Mouse (Mus musculus) lung, postnatal 0 days (tissue): ENCODE data around the gene Fam20b. TPM values are rescaled to one million over a fixed set of nuclear protein-coding genes. Genes with fewer than 3 reads are reported as not detected.

Experiments
- ATAC-seq: fragments of 200-750 bp; cut with Nextera tagmentation; 2 replicates; pipeline ENCODE4 v1.8.0; 2017; ENCODE audit warnings: moderate library complexity
- DNase-seq: peaks from one replicate; pipeline ENCODE4 v3.0.0-alpha.2; 2016; ENCODE audit warnings: low spot score
- H3K27ac ChIP-seq: fragments of 300-500 bp; sonication (generic); 2 replicates; pipeline ENCODE4 v1.5.1; 2014; ENCODE audit warnings: antibody characterized with exemption, mild to moderate bottlenecking, low read length, mixed read lengths
- H3K27me3 ChIP-seq: fragments of 300-500 bp; sonication (generic); replicated peaks from 2 replicates; pipeline ENCODE4 v1.6.1; 2014; ENCODE audit warnings: low read length, mixed read lengths; ENCODE audit not compliant: insufficient read depth
- H3K36me3 ChIP-seq: fragments of 300-500 bp; sonication (generic); 2 replicates; pipeline ENCODE4 v1.6.1; 2014; ENCODE audit warnings: low read length, mixed read lengths; ENCODE audit not compliant: insufficient read depth
- H3K4me1 ChIP-seq: fragments of 300-500 bp; sonication (generic); 2 replicates; pipeline ENCODE4 v1.6.1; 2014; ENCODE audit warnings: antibody characterized with exemption, low read depth, low read length, mixed read lengths; ENCODE audit not compliant: insufficient read depth
- H3K4me2 ChIP-seq: fragments of 300-500 bp; sonication (generic); replicated peaks from 2 replicates; pipeline ENCODE4 v1.6.1; 2014; ENCODE audit warnings: low read depth, mild to moderate bottlenecking, low read length, moderate library complexity, mixed read lengths
- H3K4me3 ChIP-seq: fragments of 300-500 bp; sonication (generic); 2 replicates; pipeline ENCODE4 v1.5.1; 2014; ENCODE audit warnings: low read depth, low read length
- H3K9ac ChIP-seq: fragments of 300-500 bp; sonication (generic); replicated peaks from 2 replicates; pipeline ENCODE4 v1.6.1; 2014; ENCODE audit warnings: low read depth, mild to moderate bottlenecking
- H3K9me3 ChIP-seq: fragments of 300-500 bp; sonication (generic); 2 replicates; pipeline ENCODE4 v1.6.1; 2016; ENCODE audit warnings: low read length, mixed read lengths
- CTCF ChIP-seq: IDR thresholded peaks from 2 replicates; pipeline ENCODE4 v1.5.1; 2016; ENCODE audit warnings: antibody characterized with exemption, mild to moderate bottlenecking
- EP300 ChIP-seq: IDR thresholded peaks from 2 replicates; pipeline ENCODE4 v1.6.1; 2016; ENCODE audit warnings: antibody characterized with exemption, mild to moderate bottlenecking, control low read depth
- WGBS: fragments of 180-500 bp; shearing (Covaris S2); extraction: QIAGEN DNeasy Blood & Tissue Kit; methylation state at CpG from one replicate; pipeline ENCODE4 v1.1.7; 2014; 5-methylcytosine and 5-hydroxymethylcytosine counted together
- polyA plus RNA-seq: library from polyadenylated mRNA; unstranded; fragments of >200 nt; fragmentation: Nextera tagmentation; extraction: Ambion mirVana; gene quantifications from 2 replicates; pipeline ENCODE4 v1.2.1, GENCODE M21; 2015

Gene Fam20b
- polyA plus RNA-seq, 1 experiment from 2014 or later, result 15.3 TPM

- WGBS, result 74% methylated on average over 5 of the region's 5 CpGs
- Histone ChIP-seq H3K27me3 (no peaks in the 10 kb centered on the region), H3K36me3 (no peaks in the 10 kb centered on the region), H3K4me3 (no peak overlapping the region), H3K4me1 (no peaks in the 10 kb centered on the region), H3K27ac (no peak overlapping the region), H3K9me3 (no peaks in the 10 kb centered on the region), H3K9ac (no peak overlapping the region), H3K4me2 (no peak overlapping the region)
- ATAC-seq (no peak), DNase-seq (peak; percentile 27)
- TF ChIP-seq CTCF (no peak), EP300 (no peak)
Measured at GRCm38 (mm10) chr1:156732996-156733395, 14.1 kb upstream of the Fam20b start.

GRCm38 (mm10) chr1:156730802-156731201 lies 11.9 kb upstream of the Fam20b start:
- H3K27ac ChIP-seq, result no peak overlapping the region
- TF ChIP-seq EP300 (no peak), CTCF (peak; percentile 53)
- H3K4me2 ChIP-seq, result no peak overlapping the region
- no peak overlapping the region for H3K4me3 ChIP-seq
- no peaks in the 10 kb centered on the region for H3K4me1 ChIP-seq
- no peak for ATAC-seq
- WGBS, result 66% methylated on average over 9 of the region's 9 CpGs
- H3K9me3 ChIP-seq, result no peaks in the 10 kb centered on the region
- no peak overlapping the region for H3K9ac ChIP-seq
- H3K27me3 ChIP-seq, result no peaks in the 10 kb centered on the region
- DNase-seq, result no peak
- H3K36me3 ChIP-seq, result no peaks in the 10 kb centered on the region

- no peaks in the 10 kb centered on the region for H3K27me3 ChIP-seq
- H3K9ac ChIP-seq, result no peak overlapping the region
- H3K36me3 ChIP-seq, result no peaks in the 10 kb centered on the region
- H3K4me2 ChIP-seq, result no peak overlapping the region
- WGBS, result 57% methylated on average over 11 of the region's 14 CpGs
- DNase-seq (no peak), ATAC-seq (no peak)
- no peak overlapping the region for H3K27ac ChIP-seq
- no peaks in the 10 kb centered on the region for H3K9me3 ChIP-seq
- no peaks in the 10 kb centered on the region for H3K4me1 ChIP-seq
- no peak for TF ChIP-seq CTCF
- no peak for TF ChIP-seq EP300
- H3K4me3 ChIP-seq, result no peak overlapping the region
Measured at GRCm38 (mm10) chr1:156727234-156728108, 8.6 kb upstream of the Fam20b start.

- ATAC-seq, result no peak
- H3K4me3 ChIP-seq, result no peak overlapping the region
- H3K9ac ChIP-seq, result no peak overlapping the region
- no peak overlapping the region for H3K27ac ChIP-seq
- 38% methylated on average over 5 of the region's 6 CpGs for whole genome bisulfite sequencing
- H3K9me3 ChIP-seq, result no peaks in the 10 kb centered on the region
- H3K36me3 ChIP-seq, result no peaks in the 10 kb centered on the region
- no peak overlapping the region for H3K4me2 ChIP-seq
- no peak for DNase-seq
- no peaks in the 10 kb centered on the region for H3K4me1 ChIP-seq
- TF ChIP-seq CTCF (no peak), EP300 (no peak)
- H3K27me3 ChIP-seq, result no peaks in the 10 kb centered on the region
Measured at GRCm38 (mm10) chr1:156722089-156722488, 3.2 kb upstream of the Fam20b start.

- DNase-seq, result no peak
- no peak for ATAC-seq
- no peaks in the 10 kb centered on the region for H3K4me1 ChIP-seq
- H3K36me3 ChIP-seq, result no peaks in the 10 kb centered on the region
- H3K27me3 ChIP-seq, result no peaks in the 10 kb centered on the region
- no peak overlapping the region for H3K4me3 ChIP-seq
- H3K27ac ChIP-seq, result no peak overlapping the region
- H3K4me2 ChIP-seq, result no peak overlapping the region
- no peak for TF ChIP-seq EP300
- no peak for TF ChIP-seq CTCF
- WGBS, result 69% methylated on average over 4 of the region's 4 CpGs
- H3K9ac ChIP-seq, result no peak overlapping the region
- no peaks in the 10 kb centered on the region for H3K9me3 ChIP-seq
Measured at GRCm38 (mm10) chr1:156720046-156720445, 1.2 kb upstream of the Fam20b start.

- peak overlapping the region; percentile 96 for H3K27ac ChIP-seq
- H3K9me3 ChIP-seq, result no peaks in the 10 kb centered on the region
- TF ChIP-seq EP300 (no peak), CTCF (peak; percentile 55)
- WGBS, result 1% methylated on average over 42 of the region's 73 CpGs
- H3K4me2 ChIP-seq, result peak overlapping the region; percentile 70
- DNase-seq (peak; percentile 69), ATAC-seq (peak; percentile 71)
- H3K36me3 ChIP-seq, result no peaks in the 10 kb centered on the region
- no peaks in the 10 kb centered on the region for H3K4me1 ChIP-seq
- H3K4me3 ChIP-seq, result peak overlapping the region; percentile 91
- no peaks in the 10 kb centered on the region for H3K27me3 ChIP-seq
- H3K9ac ChIP-seq, result peak overlapping the region; percentile 79
Measured at GRCm38 (mm10) chr1:156718286-156718949, 468 bp downstream of the Fam20b start.
